Mouse (Mus musculus): ENCODE measurements around the gene Trmt44. TPM values are rescaled to one million over a fixed set of nuclear protein-coding genes. Genes with fewer than 3 reads are reported as not detected.

Gene Trmt44
- polyA plus RNA-seq, 1 experiment = 6.8 TPM

- Histone ChIP-seq H3K79me3 (ENCODE audit: low read depth) (no peaks in the 10 kb centered on the region), H3K79me2 (ENCODE audit: control insufficient read depth, insufficient read depth) (no peaks in the 10 kb centered on the region), H3ac (ENCODE audit: control insufficient read depth, insufficient read length, low read depth) (no peak overlapping the region), H3K4me3 (ENCODE audit: insufficient read depth, poor library complexity, severe bottlenecking) (no peak overlapping the region), H3K27me3 (ENCODE audit: control insufficient read depth, insufficient read depth, insufficient read length) (no peaks in the 10 kb centered on the region), H3K36me3 (ENCODE audit: control insufficient read depth, insufficient read depth) (no peaks in the 10 kb centered on the region)
- TF ChIP-seq MYOD1 (IDR thresholded peaks at IDR 0.05; ENCODE audit: control insufficient read depth, insufficient read length, low read depth) (no peak), CTCF (IDR thresholded peaks at IDR 0.05; ENCODE audit: control insufficient read depth, insufficient read depth, insufficient read length) (no peak), MYOG (IDR thresholded peaks at IDR 0.05; ENCODE audit: control insufficient read depth, extremely low read depth, insufficient read length) (no peak), CEBPB (IDR thresholded peaks at IDR 0.05; ENCODE audit: low read depth) (no peak), MAX (IDR thresholded peaks at IDR 0.05) (no peak), FOSL1 (IDR thresholded peaks at IDR 0.05; ENCODE audit: insufficient read depth, low read length, poor library complexity, severe bottlenecking) (no peak), USF1 (IDR thresholded peaks at IDR 0.05; ENCODE audit: low read depth) (no peak)
Observed at GRCm38 (mm10) chr5:35606800-35607199, 31.9 kb upstream of the Trmt44 start.

- Histone ChIP-seq H3K36me3 (ENCODE audit: control insufficient read depth, insufficient read depth) (no peaks in the 10 kb centered on the region), H3K79me3 (ENCODE audit: low read depth) (no peaks in the 10 kb centered on the region), H3ac (ENCODE audit: control insufficient read depth, insufficient read length, low read depth) (no peak overlapping the region), H3K4me3 (ENCODE audit: insufficient read depth, poor library complexity, severe bottlenecking) (no peak overlapping the region), H3K79me2 (ENCODE audit: control insufficient read depth, insufficient read depth) (no peaks in the 10 kb centered on the region), H3K27me3 (ENCODE audit: control insufficient read depth, insufficient read depth, insufficient read length) (no peaks in the 10 kb centered on the region)
- TF ChIP-seq FOSL1 (IDR thresholded peaks at IDR 0.05; ENCODE audit: insufficient read depth, low read length, poor library complexity, severe bottlenecking) (no peak), CEBPB (IDR thresholded peaks at IDR 0.05; ENCODE audit: low read depth) (no peak), USF1 (IDR thresholded peaks at IDR 0.05; ENCODE audit: low read depth) (peak; percentile 73)
Observed at GRCm38 (mm10) chr5:35605355-35605754, 30.5 kb upstream of the Trmt44 start.

GRCm38 (mm10) chr5:35601526-35601925 lies 26.7 kb upstream of the Trmt44 start:
- Histone ChIP-seq H3K79me2 (ENCODE audit: control insufficient read depth, insufficient read depth) (no peaks in the 10 kb centered on the region), H3K4me3 (ENCODE audit: insufficient read depth, poor library complexity, severe bottlenecking) (no peak overlapping the region), H3K36me3 (ENCODE audit: control insufficient read depth, insufficient read depth) (no peaks in the 10 kb centered on the region)

GRCm38 (mm10) chr5:35600233-35600632 lies 25.4 kb upstream of the Trmt44 start:
- Histone ChIP-seq H3K27me3 (ENCODE audit: control insufficient read depth, insufficient read depth, insufficient read length) (no peaks in the 10 kb centered on the region), H3K79me2 (ENCODE audit: control insufficient read depth, insufficient read depth) (no peaks in the 10 kb centered on the region), H3K4me3 (ENCODE audit: insufficient read depth, poor library complexity, severe bottlenecking) (no peak overlapping the region), H3ac (ENCODE audit: control insufficient read depth, insufficient read length, low read depth) (no peak overlapping the region), H3K36me3 (ENCODE audit: control insufficient read depth, insufficient read depth) (no peaks in the 10 kb centered on the region), H3K79me3 (ENCODE audit: low read depth) (no peaks in the 10 kb centered on the region)
- TF ChIP-seq MYOD1 (IDR thresholded peaks at IDR 0.05; ENCODE audit: control insufficient read depth, insufficient read length, low read depth) = no peak
- TF ChIP-seq USF1 (IDR thresholded peaks at IDR 0.05; ENCODE audit: low read depth) = no peak
- no peak for TF ChIP-seq CEBPB (IDR thresholded peaks at IDR 0.05; ENCODE audit: low read depth)
- TF ChIP-seq FOSL1 (IDR thresholded peaks at IDR 0.05; ENCODE audit: insufficient read depth, low read length, poor library complexity, severe bottlenecking) = no peak
- TF ChIP-seq MYOG (IDR thresholded peaks at IDR 0.05; ENCODE audit: control insufficient read depth, extremely low read depth, insufficient read length) = no peak
- TF ChIP-seq CTCF (IDR thresholded peaks at IDR 0.05; ENCODE audit: control insufficient read depth, insufficient read depth, insufficient read length) = no peak
- no peak for TF ChIP-seq MAX (IDR thresholded peaks at IDR 0.05)

More at GRCm38 (mm10) chr5:35601526-35601925, 26.7 kb upstream of the Trmt44 start:
- Histone ChIP-seq H3K79me3 (ENCODE audit: low read depth) (no peaks in the 10 kb centered on the region), H3ac (ENCODE audit: control insufficient read depth, insufficient read length, low read depth) (no peak overlapping the region), H3K27me3 (ENCODE audit: control insufficient read depth, insufficient read depth, insufficient read length) (no peaks in the 10 kb centered on the region)
- TF ChIP-seq MYOD1 (IDR thresholded peaks at IDR 0.05; ENCODE audit: control insufficient read depth, insufficient read length, low read depth) (no peak), MAX (IDR thresholded peaks at IDR 0.05) (no peak), FOSL1 (IDR thresholded peaks at IDR 0.05; ENCODE audit: insufficient read depth, low read length, poor library complexity, severe bottlenecking) (no peak), USF1 (IDR thresholded peaks at IDR 0.05; ENCODE audit: low read depth) (no peak), CTCF (IDR thresholded peaks at IDR 0.05; ENCODE audit: control insufficient read depth, insufficient read depth, insufficient read length) (no peak), CEBPB (IDR thresholded peaks at IDR 0.05; ENCODE audit: low read depth) (no peak), MYOG (IDR thresholded peaks at IDR 0.05; ENCODE audit: control insufficient read depth, extremely low read depth, insufficient read length) (no peak)

GRCm38 (mm10) chr5:35596169-35597160 lies 21.6 kb upstream of the Trmt44 start:
- Histone ChIP-seq H3K4me3 (ENCODE audit: insufficient read depth, poor library complexity, severe bottlenecking) (no peak overlapping the region), H3K79me3 (ENCODE audit: low read depth) (no peaks in the 10 kb centered on the region), H3K79me2 (ENCODE audit: control insufficient read depth, insufficient read depth) (no peaks in the 10 kb centered on the region), H3K27me3 (ENCODE audit: control insufficient read depth, insufficient read depth, insufficient read length) (no peaks in the 10 kb centered on the region), H3ac (ENCODE audit: control insufficient read depth, insufficient read length, low read depth) (no peak overlapping the region), H3K36me3 (ENCODE audit: control insufficient read depth, insufficient read depth) (no peaks in the 10 kb centered on the region)
- no peak for TF ChIP-seq USF1 (IDR thresholded peaks at IDR 0.05; ENCODE audit: low read depth)
- no peak for TF ChIP-seq CTCF (IDR thresholded peaks at IDR 0.05; ENCODE audit: control insufficient read depth, insufficient read depth, insufficient read length)
- no peak for TF ChIP-seq MYOG (IDR thresholded peaks at IDR 0.05; ENCODE audit: control insufficient read depth, extremely low read depth, insufficient read length)
- no peak for TF ChIP-seq CEBPB (IDR thresholded peaks at IDR 0.05; ENCODE audit: low read depth)
- TF ChIP-seq MAX (IDR thresholded peaks at IDR 0.05) = no peak

All from C2C12 (cell line).